Mouse (Mus musculus) stomach, embryonic 14.5 days (tissue): Measurements from ENCODE around the gene Pth. TPM values are rescaled to one million over a fixed set of nuclear protein-coding genes. Genes with fewer than 3 reads are reported as not detected.

ENCODE experiments used
- ATAC-seq: fragments of 200-750 bp; cut with Nextera tagmentation; 2 replicates; pipeline ENCODE4 v1.8.0; 2017; ENCODE audit warnings: low read depth, moderate TSS enrichment; ENCODE audit not compliant: insufficient number of reproducible peaks, insufficient read depth, low FRiP score
- H3K27ac ChIP-seq: fragments of 300-500 bp; sonication (generic); 2 replicates; pipeline ENCODE4 v1.5.1; 2014; ENCODE audit warnings: mild to moderate bottlenecking, low read length, moderate library complexity, mixed read lengths
- H3K27me3 ChIP-seq: fragments of 300-500 bp; sonication (generic); 2 replicates; pipeline ENCODE4 v1.6.1; 2014; ENCODE audit warnings: low read length, control low read depth, mixed read lengths; ENCODE audit not compliant: control insufficient read depth, insufficient read depth
- H3K36me3 ChIP-seq: fragments of 300-500 bp; sonication (generic); 2 replicates; pipeline ENCODE4 v1.6.1; 2014; ENCODE audit warnings: mild to moderate bottlenecking, control low read depth, low read length, moderate library complexity, mixed read lengths; ENCODE audit not compliant: control insufficient read depth, insufficient read depth
- H3K4me1 ChIP-seq: fragments of 300-500 bp; sonication (generic); 2 replicates; pipeline ENCODE4 v1.6.1; 2014; ENCODE audit warnings: low read length, control low read depth, mixed read lengths; ENCODE audit not compliant: control insufficient read depth, insufficient read depth
- H3K4me2 ChIP-seq: fragments of 300-500 bp; sonication (generic); replicated peaks from 2 replicates; pipeline ENCODE4 v1.6.1; 2014; ENCODE audit warnings: low read depth, low read length, control low read depth
- H3K4me3 ChIP-seq: fragments of 300-500 bp; sonication (generic); 2 replicates; pipeline ENCODE4 v1.5.1; 2014; ENCODE audit warnings: low read depth, low read length, control low read depth
- H3K9ac ChIP-seq: fragments of 300-500 bp; sonication (generic); replicated peaks from 2 replicates; pipeline ENCODE4 v1.6.1; 2014; ENCODE audit warnings: low read depth, mild to moderate bottlenecking, control low read depth, low read length, moderate library complexity, mixed read lengths
- H3K9me3 ChIP-seq: fragments of 300-500 bp; sonication (generic); 2 replicates; pipeline ENCODE4 v1.6.1; 2016; ENCODE audit warnings: low read depth, low read length, control low read depth; ENCODE audit not compliant: control insufficient read depth
- WGBS: fragments of 180-500 bp; shearing (Covaris S2); extraction: QIAGEN DNeasy Blood & Tissue Kit; methylation state at CpG from one replicate; pipeline ENCODE4 v1.1.7; 2014; 5-methylcytosine and 5-hydroxymethylcytosine counted together
- polyA plus RNA-seq: library from polyadenylated mRNA; unstranded; fragments of >200 nt; fragmentation: Nextera tagmentation; extraction: Ambion mirVana; gene quantifications from 2 replicates; pipeline ENCODE4 v1.2.1, GENCODE M21; 2014

The Pth gene
- polyA plus RNA-seq, 1 experiment from 2014 or later = not detected

- Histone ChIP-seq H3K4me3 (no peak overlapping the region), H3K4me1 (no peaks in the 10 kb centered on the region), H3K9me3 (no peaks in the 10 kb centered on the region), H3K9ac (no peak overlapping the region), H3K36me3 (no peaks in the 10 kb centered on the region), H3K27me3 (no peaks in the 10 kb centered on the region), H3K27ac (no peak overlapping the region), H3K4me2 (no peak overlapping the region)
- ATAC-seq = no peak; the same call in 1 of the 2 replicates
- WGBS = 48% methylated on average over 5 of the region's 5 CpGs
Observed at GRCm38 (mm10) chr7:113408712-113409111, 20.3 kb upstream of the Pth start.

DNA sequence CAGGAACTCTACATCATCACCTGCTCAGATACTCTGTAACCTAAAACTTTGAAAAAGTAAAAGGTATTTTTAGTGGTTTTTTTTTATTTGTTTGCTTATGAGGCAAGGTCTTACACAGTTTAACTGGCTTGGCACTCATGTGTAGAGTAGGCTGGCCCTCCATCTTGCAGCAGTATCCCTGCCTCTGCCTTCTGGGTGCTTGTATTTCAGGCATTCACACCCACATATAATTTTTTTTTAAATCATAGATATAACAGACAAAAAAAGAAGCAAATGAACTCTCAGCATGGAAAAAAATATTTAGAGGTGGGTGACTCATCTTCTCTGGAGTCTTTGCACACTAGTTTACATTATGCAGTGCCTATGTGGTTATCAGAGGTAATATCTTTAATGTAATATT, 9.7 kb upstream of the Pth start:
- no peaks in the 10 kb centered on the region for H3K27me3 ChIP-seq
- no peaks in the 10 kb centered on the region for H3K9me3 ChIP-seq
- H3K4me2 ChIP-seq = no peak overlapping the region
- H3K4me1 ChIP-seq = no peaks in the 10 kb centered on the region
- ATAC-seq = no peak
- H3K9ac ChIP-seq = no peak overlapping the region
- H3K27ac ChIP-seq = no peak overlapping the region
- H3K4me3 ChIP-seq = no peak overlapping the region
- H3K36me3 ChIP-seq = no peaks in the 10 kb centered on the region

GRCm38 (mm10) chr7:113396661-113397060, 8.3 kb upstream of the Pth start:
- Histone ChIP-seq H3K9me3 (no peaks in the 10 kb centered on the region), H3K4me3 (no peak overlapping the region), H3K4me1 (no peaks in the 10 kb centered on the region), H3K9ac (no peak overlapping the region), H3K4me2 (no peak overlapping the region), H3K27ac (no peak overlapping the region), H3K27me3 (no peaks in the 10 kb centered on the region), H3K36me3 (no peaks in the 10 kb centered on the region)
- 85% methylated on average over 4 of the region's 4 CpGs for WGBS
- no peak for ATAC-seq

- H3K9me3 ChIP-seq = no peaks in the 10 kb centered on the region
- H3K4me1 ChIP-seq = no peaks in the 10 kb centered on the region
- no peak for ATAC-seq
- no peak overlapping the region for H3K4me3 ChIP-seq
- no peak overlapping the region for H3K27ac ChIP-seq
- H3K36me3 ChIP-seq = no peaks in the 10 kb centered on the region
- no peak overlapping the region for H3K9ac ChIP-seq
- no peaks in the 10 kb centered on the region for H3K27me3 ChIP-seq
- no peak overlapping the region for H3K4me2 ChIP-seq
- WGBS = 87% methylated on average over 2 of the region's 2 CpGs
Observed at GRCm38 (mm10) chr7:113391619-113392018, 3.2 kb upstream of the Pth start.

DNA sequence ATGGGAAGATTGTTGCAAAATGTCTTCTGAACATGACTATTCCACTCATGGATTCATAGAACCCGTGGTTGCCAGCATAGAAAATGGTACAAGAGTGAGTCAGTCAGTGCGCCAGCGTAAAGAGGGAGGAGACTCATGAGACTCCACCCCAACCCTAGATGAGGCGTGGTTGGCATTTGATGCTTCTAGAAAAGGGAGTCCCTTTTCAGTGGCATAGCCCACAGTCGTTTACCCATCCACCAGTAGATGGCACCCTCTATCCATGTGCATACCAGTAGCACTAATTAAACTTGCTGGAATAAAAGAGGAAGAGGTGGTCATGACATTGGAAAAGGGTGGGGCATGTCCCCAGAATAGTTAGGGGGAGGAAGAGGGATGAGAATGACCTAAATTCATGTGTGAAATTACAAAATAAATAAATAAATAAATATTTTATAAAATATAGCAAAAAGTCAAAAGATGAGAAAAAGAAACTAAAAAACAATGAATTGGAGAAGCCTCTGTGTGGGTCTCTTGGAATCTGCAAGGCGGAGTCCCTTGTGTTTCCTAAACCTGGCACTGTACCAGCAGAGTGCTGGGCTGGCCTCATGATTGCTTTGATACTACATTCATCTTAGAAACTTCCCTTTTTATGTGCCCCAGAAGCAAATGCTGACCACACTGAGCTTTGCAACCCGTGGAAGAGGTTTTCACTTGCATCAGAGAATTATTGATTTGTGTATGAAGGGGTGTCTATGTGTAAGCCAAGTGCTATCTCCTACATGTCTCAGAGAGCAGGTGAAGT, 10.3 kb downstream of the Pth start:
- Histone ChIP-seq H3K36me3 (no peaks in the 10 kb centered on the region), H3K9me3 (no peaks in the 10 kb centered on the region), H3K4me1 (0 out of 2 replicates have a peak, but pooled peaks cover 2% of the 10 kb centered on the region), H3K27me3 (no peaks in the 10 kb centered on the region), H3K27ac (no peak overlapping the region), H3K9ac (no peak overlapping the region), H3K4me3 (no peak overlapping the region), H3K4me2 (no peak overlapping the region)
- WGBS = 26% methylated on average over 7 of the region's 7 CpGs
- peak; percentile 82; the same call in 1 of the 2 replicates for ATAC-seq

- no peaks in the 10 kb centered on the region for H3K9me3 ChIP-seq
- no peak overlapping the region for H3K9ac ChIP-seq
- 92% methylated on average over 1 of the region's 1 CpGs for WGBS
- no peaks in the 10 kb centered on the region for H3K36me3 ChIP-seq
- peaks cover 7% of the 10 kb centered on the region; the same call in 1 of the 2 replicates for H3K4me1 ChIP-seq
- no peaks in the 10 kb centered on the region for H3K27me3 ChIP-seq
- H3K4me2 ChIP-seq = no peak overlapping the region
- no peak overlapping the region for H3K27ac ChIP-seq
- no peak for ATAC-seq
- no peak overlapping the region for H3K4me3 ChIP-seq
Observed at GRCm38 (mm10) chr7:113372682-113373081, 15.7 kb downstream of the Pth start.

DNA sequence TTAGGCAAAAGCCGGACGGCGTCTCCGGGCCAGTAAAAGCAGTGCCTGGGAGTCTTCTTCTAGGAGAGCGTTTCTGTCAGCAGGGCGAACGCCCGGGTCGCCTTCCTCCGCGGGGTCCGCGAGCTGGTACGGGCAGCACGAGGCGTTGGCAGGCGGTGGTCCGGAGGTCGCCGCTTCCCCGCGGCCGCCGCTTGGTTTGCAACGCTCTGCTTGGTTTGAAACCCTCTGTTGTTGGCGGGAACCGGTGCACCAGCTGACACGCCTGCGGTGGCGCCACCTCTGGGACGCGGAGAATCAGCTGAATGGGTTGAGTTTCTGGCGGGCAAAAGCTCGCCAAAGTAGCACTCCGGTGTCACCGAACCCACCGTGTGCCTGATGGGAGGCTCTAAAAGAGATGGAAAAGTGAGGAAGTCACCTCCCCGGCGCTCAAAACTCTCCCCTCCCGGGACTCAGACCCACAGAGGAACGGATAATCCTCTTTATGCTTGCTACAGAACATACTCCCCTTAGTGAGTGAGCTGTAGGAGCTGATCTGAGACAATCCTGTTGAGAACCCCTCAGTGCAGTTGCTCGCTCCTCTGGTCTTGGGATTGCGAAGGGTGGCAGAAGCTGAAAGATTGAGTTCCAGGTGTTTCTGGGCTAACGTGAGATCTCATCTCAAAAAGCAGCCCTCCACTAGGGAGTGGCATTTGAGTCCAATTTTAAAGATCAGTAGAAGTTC, 18.6 kb downstream of the Pth start:
- peak overlapping the region; percentile 87 for H3K4me3 ChIP-seq
- H3K9me3 ChIP-seq = no peaks in the 10 kb centered on the region
- no peaks in the 10 kb centered on the region for H3K36me3 ChIP-seq
- under 1% methylated on average over 44 of the region's 44 CpGs for WGBS
- peaks cover 6% of the 10 kb centered on the region; the same call in 1 of the 2 replicates for H3K4me1 ChIP-seq
- H3K9ac ChIP-seq = peak overlapping the region; percentile 83
- H3K4me2 ChIP-seq = peak overlapping the region; percentile 86
- peak; percentile 77 for ATAC-seq
- peak overlapping the region; percentile 85 for H3K27ac ChIP-seq
- H3K27me3 ChIP-seq = no peaks in the 10 kb centered on the region

DNA sequence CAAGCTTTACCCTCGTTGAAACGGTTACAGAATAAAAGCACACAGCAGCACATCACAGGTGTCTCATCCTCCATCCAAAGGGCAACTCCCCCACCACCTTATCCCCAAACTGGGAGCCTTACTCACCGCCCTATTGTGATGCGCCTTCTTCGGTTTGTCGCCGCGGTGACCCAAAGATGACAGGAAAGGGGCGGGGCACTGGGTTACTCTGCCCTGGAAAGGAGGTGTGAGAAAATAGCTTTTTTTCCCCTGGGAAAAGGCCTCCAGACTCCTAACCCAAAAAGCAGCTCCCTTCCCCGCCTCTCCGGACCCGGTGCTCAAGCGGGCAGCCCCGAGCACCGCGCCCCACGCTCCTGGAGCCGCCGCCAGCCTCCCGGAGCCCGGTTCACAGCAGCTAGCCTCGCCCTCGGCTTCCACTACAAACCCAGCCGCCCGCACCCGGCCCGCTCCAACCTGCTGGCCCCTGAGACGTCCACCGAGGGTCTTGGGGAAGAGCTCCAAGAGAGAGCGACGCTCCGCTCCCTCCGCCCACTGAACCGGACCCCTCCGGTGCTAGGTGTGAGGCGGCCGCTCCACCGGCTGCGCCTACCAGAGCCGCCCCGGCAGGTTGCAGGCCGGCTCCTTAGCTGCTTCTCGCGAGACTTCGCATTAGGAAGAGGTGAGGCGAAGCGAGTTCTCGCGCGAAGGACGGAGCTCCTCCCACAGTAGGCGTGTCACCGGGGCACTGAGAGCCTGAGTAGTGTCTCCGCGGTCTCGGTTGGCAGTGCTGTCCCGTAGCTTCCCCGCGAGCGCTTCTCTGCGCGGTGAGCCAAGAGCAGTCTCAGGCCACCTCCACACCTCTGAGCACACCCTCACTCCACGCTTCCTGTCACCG, 19.4 kb downstream of the Pth start, which contains the start of gene Btbd10:
Gene Btbd10 (minus strand): TSS at position 647 of the 874 bp plus-strand sequence.
- WGBS = under 1% methylated on average over 64 of the region's 64 CpGs
- H3K27me3 ChIP-seq = no peaks in the 10 kb centered on the region
- peak; percentile 97 for ATAC-seq

More for the DNA sequence above, 19.4 kb downstream of the Pth start, which contains the start of gene Btbd10:
- Histone ChIP-seq H3K36me3 (no peaks in the 10 kb centered on the region), H3K4me1 (peaks cover 6% of the 10 kb centered on the region; the same call in 1 of the 2 replicates), H3K4me3 (peak within 1 kb of the TSS; percentile 87), H3K9me3 (no peaks in the 10 kb centered on the region), H3K27ac (peak within 1 kb of the TSS; percentile 85), H3K4me2 (peak within 1 kb of the TSS; percentile 86), H3K9ac (peak within 1 kb of the TSS; percentile 83)
